Mouse (Mus musculus) C2C12 (cell line): ENCODE results near the gene Bcar3.

ENCODE experiments used
- CEBPB ChIP-seq: IDR thresholded peaks from one replicate; pipeline ENCODE4 v1.6.1; 2011; ENCODE audit warnings: low read depth, mild to moderate bottlenecking, control low read depth, moderate library complexity
- CTCF ChIP-seq: IDR thresholded peaks from one replicate; pipeline ENCODE4 v1.5.1; 2011; ENCODE audit not compliant: control insufficient read depth, insufficient read depth, insufficient read length
- FOSL1 ChIP-seq: IDR thresholded peaks from one replicate; pipeline ENCODE4 v1.8.0; 2011; ENCODE audit warnings: mild to moderate bottlenecking, low read length; ENCODE audit not compliant: poor library complexity, insufficient read depth, severe bottlenecking
- MAX ChIP-seq: IDR thresholded peaks from one replicate; pipeline ENCODE4 v1.6.1; 2011; ENCODE audit warnings: mild to moderate bottlenecking, control low read depth
- USF1 ChIP-seq: IDR thresholded peaks from one replicate; pipeline ENCODE4 v1.6.1; 2011; ENCODE audit warnings: low read depth, mild to moderate bottlenecking, control low read depth, moderate library complexity

DNA sequence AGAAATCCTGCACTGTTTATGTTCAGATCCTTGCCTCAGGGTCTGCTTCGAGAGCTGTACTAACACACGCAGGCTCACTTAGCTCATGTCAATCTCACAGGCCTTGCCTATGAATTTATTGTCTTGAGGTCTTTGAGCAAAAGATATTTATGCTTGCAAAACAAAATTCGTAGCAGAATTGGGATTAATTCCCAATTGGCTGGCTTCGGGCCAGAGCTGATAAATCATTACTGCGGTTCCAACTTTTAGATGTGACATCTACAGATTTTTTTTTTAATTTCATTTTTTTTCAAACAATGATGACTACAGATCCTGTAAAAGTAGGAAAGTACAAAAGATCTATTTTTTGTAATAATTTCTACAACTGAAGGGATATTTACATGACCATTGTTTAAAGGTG is 86.8 kb downstream of the Bcar3 start:
- TF ChIP-seq CTCF (no peak), MAX (no peak), USF1 (no peak), FOSL1 (no peak), CEBPB (no peak)
